Mouse (Mus musculus): ENCODE data around the gene Ppargc1a.

Ppargc1a gene

DNA sequence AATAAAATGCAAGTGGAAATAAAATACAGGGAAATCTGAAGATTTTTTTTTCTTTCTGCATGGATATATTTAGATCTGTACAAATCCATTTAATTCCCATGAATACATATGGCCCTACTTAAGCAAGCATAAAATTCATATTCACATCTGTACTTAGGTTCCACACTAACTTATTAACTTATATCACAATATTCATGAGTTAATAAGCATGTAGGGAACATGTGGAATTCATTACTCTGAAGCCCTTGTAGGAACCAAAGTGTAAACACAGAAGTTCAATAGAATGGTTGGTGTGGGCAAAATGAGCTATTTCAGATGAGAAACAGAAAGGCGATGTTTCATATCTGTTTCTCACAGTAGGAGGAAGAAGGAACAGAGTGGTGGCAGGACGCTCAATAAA lies 62.9 kb downstream of the Ppargc1a start:
- no peak for DNase-seq (ENCODE audit: low spot score in 2 of 2)

DNA sequence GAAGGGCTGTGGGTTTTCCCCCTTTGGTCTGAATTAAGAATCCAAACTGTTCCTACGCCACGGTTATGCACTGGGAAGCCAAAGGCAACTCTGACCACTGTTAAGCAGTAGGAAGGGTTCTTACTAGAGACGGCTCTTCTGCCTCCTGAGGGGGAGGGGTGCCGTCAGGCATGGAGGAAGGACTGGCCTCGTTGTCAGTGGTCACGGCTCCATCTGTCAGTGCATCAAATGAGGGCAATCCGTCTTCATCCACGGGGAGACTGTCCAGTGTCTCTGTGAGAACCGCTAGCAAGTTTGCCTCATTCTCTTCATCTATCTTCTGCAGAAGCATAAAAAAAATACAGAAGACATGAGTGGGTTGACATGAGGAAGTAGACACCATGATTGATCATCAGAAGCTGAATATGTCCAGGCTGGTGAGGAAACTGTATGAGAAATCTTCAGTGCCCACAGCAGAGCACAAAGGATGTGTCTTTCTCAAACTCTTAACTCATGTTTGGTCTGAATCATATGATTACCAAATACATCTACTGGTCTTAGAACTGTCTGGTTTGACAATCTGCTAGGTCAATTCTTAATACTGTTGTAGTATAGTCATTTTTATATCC lies 69.5 kb downstream of the Ppargc1a start:
- no peak for DNase-seq (ENCODE audit: low spot score in 2 of 2)

DNA sequence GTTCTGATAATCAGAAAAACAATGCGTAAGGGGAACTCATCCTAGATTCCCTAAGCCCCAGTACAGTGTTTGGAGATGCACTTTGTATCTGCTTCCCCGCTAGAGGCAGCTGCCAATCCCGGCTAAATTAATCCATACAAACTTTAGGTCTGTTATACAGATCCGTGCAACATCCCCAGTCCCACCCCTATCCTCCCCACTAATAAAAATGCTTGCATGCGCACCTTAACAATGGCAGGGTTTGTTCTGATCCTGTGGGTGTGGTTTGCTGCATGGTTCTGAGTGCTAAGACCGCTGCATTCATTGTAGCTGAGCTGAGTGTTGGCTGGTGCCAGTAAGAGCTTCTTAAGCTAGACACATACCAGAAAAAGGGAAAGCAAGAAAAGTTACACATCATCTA lies 72.1 kb downstream of the Ppargc1a start:
- no peak for DNase-seq (ENCODE audit: low spot score in 2 of 2)

DNA sequence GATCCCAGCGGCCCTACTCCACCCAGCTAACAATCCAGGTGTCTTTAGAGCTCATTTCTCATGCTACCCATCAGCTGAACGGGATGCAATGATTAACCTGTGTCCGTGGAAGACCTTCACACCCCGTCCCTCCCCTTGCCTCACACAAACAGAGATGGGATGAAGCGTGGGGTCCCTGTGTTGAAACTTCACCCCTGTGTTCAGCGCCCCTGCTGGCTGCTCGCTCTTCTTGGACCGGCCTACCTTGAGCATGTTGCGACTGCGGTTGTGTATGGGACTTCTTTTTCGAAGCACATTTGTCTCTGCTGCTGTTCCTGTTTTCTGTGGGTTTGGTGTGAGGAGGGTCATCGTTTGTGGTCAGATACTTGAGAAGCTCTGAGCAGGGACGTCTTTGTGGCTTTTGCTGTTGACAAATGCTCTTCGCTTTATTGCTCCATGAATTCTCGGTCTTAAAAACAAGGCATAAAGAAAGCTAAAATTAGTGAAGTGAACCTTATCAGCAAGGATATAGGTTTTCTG lies 73.1 kb downstream of the Ppargc1a start:
- DNase-seq (ENCODE audit: low spot score in 2 of 2), result no peak

DNA sequence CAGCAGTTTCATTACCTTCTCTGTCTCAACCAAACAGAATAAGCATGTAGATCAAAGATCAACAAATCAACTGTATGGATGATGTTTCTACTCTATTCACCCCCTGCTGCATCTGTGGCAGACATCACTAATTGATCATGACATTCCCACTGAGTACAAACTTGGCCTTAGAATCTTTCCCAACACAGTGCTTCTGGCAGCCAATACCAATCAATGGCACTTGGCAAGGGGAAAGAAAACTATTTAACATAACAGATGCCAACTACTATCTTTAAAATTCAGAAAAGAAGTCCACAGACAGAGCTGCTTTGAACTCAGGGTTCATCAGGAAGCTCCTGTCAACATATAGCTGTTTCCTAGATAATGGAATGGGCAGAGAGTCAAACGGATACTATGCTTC lies 83.8 kb downstream of the Ppargc1a start:
- no peak for DNase-seq (ENCODE audit: low spot score in 2 of 2)

DNA sequence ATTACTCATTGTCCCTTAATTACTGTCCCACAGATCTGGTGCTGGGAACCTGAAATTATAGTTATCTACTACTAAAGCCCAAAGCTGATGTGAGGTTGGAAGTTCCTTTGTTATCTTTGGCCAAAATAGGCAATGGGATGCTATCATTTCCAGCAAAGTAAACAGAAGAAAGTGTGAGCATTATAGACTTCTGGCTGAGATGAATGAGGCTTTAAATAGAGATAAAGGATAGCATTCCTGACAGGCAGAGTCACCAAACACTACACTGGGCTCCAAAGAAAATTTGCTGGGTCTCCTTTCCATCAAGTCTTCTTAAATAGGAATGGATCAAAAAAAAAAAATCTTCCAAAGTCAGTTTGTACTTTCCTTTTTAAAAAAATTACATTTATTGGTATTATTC lies 87.7 kb downstream of the Ppargc1a start:
- no peak for DNase-seq (ENCODE audit: low spot score in 2 of 2)

DNA sequence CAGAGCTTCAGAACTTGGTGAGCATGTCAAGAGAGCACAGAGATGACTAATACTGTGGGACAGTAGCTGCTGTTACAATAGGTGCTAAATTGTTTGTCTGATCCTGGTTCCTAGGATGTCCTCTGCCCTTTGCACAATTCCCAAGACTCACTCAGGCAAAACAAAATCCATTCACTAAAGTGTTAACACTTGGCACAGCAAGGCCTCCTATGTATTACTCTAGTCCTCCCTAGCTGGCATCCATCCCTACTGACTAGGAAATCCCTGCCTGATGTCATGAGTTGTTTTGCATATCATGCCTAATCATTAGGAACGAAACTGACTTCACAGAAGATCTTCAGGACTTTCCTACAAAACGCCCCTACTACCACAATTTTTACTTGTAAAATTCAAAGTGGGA lies 88.1 kb downstream of the Ppargc1a start:
- no peak for DNase-seq (ENCODE audit: low spot score in 2 of 2)

DNA sequence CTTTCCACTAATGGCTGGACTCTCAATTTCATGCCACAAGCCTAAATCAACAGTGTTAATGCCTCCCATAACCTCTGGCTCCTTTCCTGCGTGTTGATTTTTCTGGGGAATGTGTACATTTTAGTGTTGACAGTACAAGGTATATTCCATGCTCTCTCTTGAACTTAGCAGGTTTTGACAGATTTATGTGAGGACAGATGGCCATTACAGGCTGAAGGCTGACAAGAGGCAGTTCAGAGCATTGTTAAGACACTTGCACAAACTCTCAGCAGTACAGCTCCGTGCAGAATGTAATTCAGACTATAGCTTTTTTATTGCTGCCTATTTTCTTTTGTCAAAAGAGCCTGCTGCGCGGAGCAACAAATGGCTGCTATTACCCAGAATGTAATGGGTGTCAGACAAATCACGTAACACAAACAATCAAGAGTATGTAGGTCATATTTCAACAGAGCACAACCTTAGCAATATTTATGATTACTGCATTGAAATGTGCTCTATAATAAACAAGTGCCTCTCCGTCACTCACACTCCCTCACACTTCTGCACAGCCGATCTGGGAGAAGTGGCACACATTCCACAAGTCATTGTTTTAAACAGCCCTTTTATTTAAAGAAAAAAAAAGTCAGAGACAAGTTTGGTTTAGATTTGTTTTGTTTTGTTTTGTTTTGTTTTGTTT lies 89.1 kb downstream of the Ppargc1a start:
- DNase-seq (ENCODE audit: low spot score in 2 of 2), result no peak

DNA sequence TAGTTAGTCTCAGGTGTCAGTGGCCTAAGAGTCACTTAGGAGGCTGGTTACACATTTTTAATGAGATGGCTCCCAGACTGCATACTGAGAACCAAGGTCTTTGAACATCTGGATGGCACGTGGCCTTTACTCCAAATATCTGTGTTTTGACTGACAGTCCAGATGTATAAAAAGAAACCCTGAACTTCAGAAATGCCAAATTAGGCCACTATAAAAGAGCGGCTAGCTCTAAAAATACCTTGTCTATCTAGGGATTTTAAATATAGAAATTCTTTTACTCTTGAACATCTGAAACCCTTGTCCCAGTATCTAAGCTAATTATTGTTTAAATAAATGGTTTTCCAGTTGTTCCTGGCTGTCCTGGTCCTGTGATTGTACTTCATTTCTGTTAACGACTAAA lies 90.4 kb downstream of the Ppargc1a start:
- DNase-seq (ENCODE audit: low spot score in 2 of 2), result no peak

DNA sequence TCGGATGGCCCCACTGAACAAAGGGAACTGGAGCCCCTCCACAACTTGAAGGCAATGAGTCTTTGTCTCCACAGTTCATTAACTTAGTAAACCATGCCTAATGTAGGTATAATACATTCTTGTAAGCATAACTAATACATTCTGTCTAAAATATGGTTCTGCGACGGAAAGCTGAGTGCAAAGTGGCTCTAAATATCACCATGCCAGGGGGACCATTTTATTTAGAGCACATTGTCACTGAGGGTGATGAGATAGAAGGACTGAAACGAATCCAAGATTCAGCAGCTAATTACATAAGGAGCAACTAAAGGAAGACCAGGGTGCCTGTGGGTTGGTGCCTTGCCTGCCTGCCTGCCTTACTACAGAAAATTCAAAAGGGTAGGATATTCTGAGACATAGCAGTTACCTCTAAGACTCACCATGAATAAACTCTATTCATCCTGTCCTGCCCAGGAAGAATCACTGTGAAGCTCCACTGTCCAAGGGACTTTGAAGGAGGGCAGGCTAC lies 92.4 kb downstream of the Ppargc1a start:
- DNase-seq (ENCODE audit: low spot score in 2 of 2), result no peak

DNA sequence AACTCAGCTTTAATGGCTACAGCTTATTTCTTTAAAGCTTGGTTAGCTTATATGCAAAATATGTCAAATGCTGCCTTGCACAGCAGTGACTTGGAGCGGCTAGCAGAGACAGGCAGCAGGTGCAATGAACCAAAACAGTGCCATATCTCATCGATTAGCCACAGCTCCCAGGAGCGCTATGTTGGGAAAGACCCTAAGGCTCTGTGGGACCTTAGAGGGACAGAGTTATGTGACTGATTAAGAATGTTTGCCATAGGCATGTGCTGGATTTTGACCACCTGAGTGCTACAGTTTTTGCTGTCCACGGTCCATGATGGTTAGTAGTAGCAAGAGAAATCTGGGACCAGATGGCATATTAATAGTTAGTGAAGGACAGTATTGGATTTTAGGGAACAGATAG lies 95.9 kb downstream of the Ppargc1a start:
- DNase-seq (ENCODE audit: low spot score in 2 of 2), result no peak

DNA sequence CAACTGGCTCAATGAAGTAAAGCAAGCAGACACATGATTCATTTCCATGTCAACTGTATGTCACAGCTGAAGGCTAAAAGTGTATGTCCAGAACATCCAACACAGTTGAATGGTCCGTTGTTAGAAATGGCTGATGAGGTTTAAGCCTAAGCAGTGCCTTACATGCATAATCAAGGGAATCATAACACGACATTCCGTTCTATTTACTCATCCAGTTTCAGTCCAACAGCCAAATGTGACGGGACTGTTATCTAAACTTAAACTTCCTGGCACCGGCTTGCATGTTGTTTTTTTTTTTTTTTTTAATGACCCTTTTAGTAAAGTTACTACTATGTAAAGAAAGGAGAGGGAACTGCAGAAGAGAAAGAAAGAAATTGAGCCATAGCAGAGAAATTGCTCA lies 101.5 kb downstream of the Ppargc1a start:
- DNase-seq (ENCODE audit: low spot score in 2 of 2), result no peak

DNA sequence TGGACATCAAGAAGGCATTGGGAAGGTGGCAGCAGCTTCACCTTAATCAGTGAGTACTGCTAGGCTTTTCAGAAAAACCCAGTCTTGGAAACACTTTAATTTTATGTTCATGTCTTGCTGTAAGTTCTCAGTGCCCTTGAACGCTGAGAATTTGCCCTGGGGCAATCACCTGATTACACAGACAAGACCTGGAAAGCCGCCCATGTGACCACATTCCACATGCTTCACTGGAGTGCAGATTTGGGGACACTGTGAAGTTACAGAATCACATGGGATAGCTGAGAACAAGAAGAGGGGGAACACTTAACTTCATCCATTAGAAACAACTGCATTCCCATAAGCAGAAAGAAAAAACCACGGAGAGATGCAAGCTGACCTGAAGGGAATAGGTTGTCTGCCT lies 115.5 kb downstream of the Ppargc1a start:
- no peak for DNase-seq (ENCODE audit: low spot score in 2 of 2)

DNA sequence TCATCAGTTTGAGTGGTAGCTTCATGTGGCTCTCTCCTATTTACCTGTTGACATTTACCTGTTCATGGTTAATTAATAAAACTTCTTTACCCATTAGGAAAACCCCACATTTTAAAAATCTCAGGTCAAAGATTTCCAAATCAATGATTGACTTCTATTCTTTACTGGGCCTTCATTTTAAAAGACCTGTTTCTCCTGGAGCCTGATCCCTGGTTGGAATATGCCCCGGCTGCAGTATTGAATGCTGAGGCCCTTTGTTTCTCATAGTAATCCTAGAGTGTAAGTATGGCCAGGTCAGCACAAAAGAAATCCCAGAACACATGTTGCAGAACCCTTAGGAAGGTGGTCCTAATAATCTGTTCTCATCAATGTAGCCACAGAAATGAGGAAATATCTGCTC lies 119.9 kb downstream of the Ppargc1a start:
- no peak for DNase-seq (ENCODE audit: low spot score in 2 of 2)

DNA sequence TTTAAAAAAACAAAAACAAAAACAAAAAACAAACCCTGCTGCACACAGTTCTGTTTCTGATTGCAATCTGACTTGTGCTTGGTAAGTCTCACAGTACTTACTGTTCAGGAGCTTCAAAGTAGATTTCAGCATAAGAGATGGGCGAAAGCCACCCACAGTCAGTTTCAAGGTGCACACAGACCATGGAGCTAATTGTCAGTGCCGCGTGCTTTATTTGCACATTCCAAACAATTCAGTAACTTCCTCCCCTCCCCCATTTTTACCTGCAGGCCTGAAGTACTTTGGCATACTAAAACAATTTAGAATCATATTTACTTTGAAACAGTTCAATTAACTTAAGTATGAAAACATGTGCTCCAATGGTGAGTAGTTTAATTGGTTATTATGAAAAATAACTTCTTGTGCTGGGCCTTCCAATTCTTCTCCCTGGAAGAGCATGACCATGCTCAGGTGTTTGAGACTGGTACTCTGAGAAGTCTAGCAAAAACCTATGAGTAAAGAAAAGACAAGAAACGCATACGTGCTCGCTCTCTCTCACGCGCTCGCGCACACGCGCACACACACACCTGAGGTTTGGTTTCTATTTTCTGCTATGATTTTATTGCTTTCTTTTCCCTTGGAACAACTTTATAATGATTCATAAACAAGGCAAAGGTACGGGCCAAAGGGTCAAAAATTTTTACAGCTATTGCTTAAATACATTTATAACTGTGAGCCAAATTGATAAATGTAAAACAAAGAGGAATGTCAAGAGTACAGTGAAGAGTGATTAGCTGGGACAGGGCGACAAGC lies 121.0 kb downstream of the Ppargc1a start:
- DNase-seq (ENCODE audit: low spot score in 2 of 2), result no peak

DNA sequence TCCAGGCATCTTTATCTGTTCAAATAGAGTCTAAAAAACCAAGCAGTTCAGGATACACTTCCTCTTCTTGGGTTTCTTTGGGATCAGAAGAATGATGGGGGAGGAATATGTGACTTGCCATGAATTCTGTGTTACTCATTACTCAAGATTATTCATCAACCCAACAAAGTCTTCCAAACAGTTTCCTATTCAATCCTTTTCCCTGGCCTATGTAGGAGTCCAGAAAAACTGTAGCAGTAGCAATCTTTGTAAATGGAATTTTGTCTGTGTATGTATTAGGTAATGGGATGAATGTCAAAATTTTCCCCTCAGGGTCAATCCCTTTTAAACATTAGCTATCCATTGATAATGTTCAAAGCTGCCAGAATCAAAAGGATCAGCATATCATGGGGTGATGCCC lies 121.8 kb downstream of the Ppargc1a start:
- no peak for DNase-seq (ENCODE audit: low spot score in 2 of 2)

DNA sequence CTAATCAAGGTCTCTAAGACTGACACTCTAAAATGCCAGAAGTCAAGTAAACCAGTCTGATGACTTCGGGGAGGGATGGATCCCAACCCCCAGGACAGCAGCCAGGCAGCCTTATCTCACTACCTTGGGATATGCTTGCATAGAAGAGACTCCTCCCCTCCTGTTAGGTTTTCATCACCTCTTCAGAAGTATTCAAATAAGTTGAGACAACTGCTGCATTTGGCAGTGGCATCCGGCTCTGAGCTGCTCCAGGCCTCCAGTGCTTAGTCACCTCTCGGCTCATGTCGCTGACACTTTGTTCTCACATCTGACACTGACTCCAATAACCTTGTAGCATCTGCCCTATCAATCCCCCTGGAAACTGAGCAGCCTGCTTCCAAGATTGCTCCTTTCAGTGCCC lies 127.8 kb downstream of the Ppargc1a start:
- no peak for DNase-seq (ENCODE audit: low spot score in 2 of 2)

DNA sequence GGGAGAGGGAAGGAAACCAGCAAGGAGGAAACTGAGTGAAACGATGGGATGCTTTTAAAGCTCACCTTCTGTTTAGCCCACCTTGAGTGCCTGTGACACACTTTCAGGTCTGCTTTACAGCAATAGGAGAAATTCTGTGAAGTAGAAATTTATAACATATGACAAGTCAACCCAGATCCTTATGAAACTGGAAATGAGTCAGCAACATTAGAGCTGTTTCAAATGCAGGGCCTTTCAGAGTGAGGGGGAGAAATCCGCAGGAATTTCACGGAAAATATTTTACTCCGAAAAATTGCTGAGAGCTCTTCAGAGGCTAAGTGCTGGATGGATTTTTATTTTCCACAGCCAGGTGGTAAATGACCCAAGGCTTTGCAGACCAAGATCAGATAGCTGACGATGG lies 133.6 kb downstream of the Ppargc1a start:
- no peak for DNase-seq (ENCODE audit: low spot score in 2 of 2)

DNA sequence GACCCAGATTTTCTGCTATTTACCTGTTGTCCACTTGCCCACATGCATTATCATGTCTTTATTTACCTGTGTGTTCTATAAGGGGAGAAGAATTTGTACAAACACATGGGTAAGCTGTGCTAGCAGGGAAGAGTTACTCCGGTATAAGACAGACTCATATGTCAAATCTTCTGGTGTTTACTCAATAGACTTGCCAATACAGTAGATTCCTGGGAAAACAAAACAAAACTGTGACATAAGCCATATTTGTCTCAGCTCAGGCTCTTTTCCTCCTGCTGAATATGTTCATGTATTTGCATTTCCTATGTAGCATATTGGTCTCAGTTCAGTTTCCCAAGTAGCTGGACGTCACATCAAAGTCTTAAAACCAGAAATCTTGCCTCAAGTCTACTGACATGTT lies 135.0 kb downstream of the Ppargc1a start:
- no peak for DNase-seq (ENCODE audit: low spot score in 2 of 2)

DNA sequence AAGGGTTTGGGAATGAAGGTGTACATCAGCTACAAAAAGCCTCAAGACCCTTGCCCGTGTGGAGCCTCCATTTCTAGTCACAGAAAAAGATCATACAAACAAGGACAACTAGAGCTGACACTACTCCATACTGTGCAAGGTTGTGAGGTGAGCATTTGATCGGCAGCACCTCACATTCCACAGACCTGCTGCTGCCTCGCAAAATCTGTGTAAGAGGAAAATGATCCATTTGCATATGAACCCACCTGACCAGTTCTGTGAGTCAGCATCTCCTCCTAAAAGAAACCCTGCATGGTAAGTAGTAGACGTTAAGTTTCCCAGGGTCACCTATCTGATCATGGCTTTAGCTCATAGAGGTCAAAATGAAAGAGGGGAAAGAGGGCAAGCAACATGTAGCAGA lies 135.5 kb downstream of the Ppargc1a start:
- no peak for DNase-seq (ENCODE audit: low spot score in 2 of 2)

DNA sequence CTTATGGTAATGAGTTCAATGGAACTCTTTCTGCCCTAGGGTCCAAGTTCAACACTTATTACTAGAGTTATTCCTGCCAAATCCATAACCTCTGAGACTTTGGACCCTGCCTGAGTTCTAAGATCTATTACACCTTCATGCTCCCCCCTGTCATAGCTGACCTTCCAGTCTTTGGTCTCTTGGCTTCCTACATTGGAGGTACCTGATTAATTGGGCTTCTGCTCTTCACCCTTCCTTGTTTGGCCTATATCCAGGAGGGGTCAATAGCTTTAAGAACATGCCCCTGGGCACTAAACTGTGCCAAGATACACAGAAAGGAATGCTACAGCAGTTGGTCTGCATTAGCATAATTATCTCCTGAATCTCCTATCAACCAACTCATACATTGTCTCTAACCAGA lies 141.1 kb downstream of the Ppargc1a start:
- no peak for DNase-seq (ENCODE audit: low spot score in 2 of 2)

DNA sequence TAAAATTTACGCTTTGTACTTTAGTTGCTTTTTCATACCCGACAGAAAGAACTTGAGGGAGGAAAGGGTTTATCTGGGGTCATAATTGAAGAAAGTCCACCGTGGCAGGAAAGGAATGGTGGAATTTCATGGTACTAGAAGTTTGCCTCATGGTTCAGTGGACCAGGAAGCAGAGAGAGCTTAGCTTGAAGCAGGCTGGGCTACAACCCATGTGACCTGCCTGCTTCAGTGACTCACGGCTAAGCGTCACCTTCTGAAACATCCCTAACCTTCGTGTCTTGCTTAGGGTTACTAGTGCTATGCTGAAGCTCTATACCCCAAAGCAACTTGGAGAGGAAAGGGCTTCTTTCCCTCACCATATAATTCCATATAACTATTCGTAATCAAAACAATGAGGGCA lies 151.1 kb downstream of the Ppargc1a start:
- DNase-seq (ENCODE audit: low spot score in 2 of 2), result no peak

DNA sequence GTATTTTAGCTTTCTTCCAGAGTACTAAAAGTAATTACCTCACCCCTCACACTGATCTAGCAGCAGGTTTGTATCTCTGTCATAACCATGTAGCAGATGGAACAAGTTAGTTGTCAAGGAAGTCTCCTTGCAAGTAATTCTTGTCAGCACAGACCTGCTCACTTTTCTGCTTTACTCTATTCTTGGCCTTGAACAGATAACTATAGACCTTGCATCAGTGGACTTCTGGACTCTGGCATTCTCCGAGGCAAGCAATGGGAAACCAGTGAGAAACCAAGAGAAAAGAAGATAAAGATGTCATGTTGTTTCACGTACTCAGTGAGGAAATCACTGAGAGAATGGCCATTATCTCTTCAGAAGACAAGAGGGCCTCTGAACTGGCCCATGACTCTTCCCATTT lies 152.1 kb downstream of the Ppargc1a start:
- DNase-seq (ENCODE audit: low spot score in 2 of 2), result no peak

Measured in spleen, postnatal 14 days (tissue).